Mouse (Mus musculus): Measurements from ENCODE around the gene Kat8. TPM values are rescaled to one million over a fixed set of nuclear protein-coding genes. Genes with fewer than 3 reads are reported as not detected.

Gene Kat8
- polyA plus RNA-seq, 1 experiment: 8.3 TPM

DNA sequence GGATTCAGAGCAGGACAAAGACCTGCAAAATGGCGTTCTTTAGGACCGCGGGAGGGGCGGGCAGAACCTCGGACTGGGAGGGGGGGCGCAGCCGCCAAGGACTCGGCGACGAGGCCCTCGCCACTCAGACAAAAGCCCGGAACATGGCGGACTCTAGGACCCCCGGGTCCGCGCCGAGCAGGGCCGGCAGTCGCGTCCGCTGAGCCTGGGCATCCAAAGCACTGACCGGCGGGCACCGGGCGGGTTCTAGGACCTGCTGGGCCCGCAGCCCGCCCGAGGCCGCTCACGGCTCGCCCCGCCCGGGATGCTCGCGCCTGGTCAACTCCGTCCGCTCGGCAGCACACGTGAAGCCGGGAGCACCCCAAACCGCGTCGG lies 36.7 kb upstream of the Kat8 start:
- Histone ChIP-seq H3K27ac (ENCODE audit: insufficient read depth, low read depth, low read length) (peak overlapping the region; percentile 78), H3K4me3 (ENCODE audit: low read depth, low read length) (peak overlapping the region; percentile 77), H3K4me1 (ENCODE audit: control insufficient read depth, insufficient read depth, insufficient read length, low read length) (peaks cover 2% of the 10 kb centered on the region), H3K27me3 (ENCODE audit: control insufficient read depth, insufficient read depth, low read length) (no peaks in the 10 kb centered on the region), H3K36me3 (ENCODE audit: control insufficient read depth, insufficient read depth, low read length) (peaks cover 21% of the 10 kb centered on the region)
- no peak for TF ChIP-seq POLR2A (IDR thresholded peaks at IDR 0.05; ENCODE audit: low read depth, low read length)
- TF ChIP-seq CTCF (IDR thresholded peaks at IDR 0.05; ENCODE audit: extremely low read depth, insufficient read length, insufficient replicate concordance, low read depth, low read length): no peak
- WGBS: under 1% methylated on average over 43 of the region's 43 CpGs

DNA sequence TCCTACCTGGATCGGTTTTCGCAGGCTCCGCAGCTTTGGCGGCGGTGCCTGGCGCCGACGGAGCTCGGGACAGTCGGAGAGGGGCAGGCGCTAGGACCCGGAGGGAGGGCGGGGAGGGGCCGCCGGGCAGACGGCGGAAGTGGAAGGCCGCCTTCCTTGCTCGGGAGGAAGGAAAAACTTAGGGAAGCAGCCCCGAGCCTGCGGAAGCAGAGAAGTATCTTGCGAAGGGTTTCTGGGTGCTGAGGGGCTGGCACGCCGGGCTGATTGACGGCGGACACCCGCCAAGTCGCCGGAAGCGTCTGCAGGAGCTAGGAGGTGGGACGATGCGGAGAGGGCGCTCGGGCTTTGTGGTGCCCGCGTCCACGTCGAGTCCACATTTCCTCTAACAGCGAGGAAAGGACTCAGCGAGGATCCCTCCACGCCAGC lies 36.3 kb upstream of the Kat8 start, which contains the start of gene Zfp646:
TSS of gene Zfp646 (plus strand) at position 181 of the 426 bp plus-strand sequence.
- peak within 1 kb of the TSS; percentile 77 for H3K4me3 ChIP-seq (ENCODE audit: low read depth, low read length)
- under 1% methylated on average over 41 of the region's 41 CpGs for WGBS
- peaks cover 25% of the 10 kb centered on the region for H3K36me3 ChIP-seq (ENCODE audit: control insufficient read depth, insufficient read depth, low read length)
- peak within 1 kb of the TSS; percentile 85 for H3K27ac ChIP-seq (ENCODE audit: insufficient read depth, low read depth, low read length)
- H3K27me3 ChIP-seq (ENCODE audit: control insufficient read depth, insufficient read depth, low read length): no peaks in the 10 kb centered on the region
- TF ChIP-seq POLR2A (IDR thresholded peaks at IDR 0.05; ENCODE audit: low read depth, low read length): no peak; the same call in 1 of the 2 replicates
- TF ChIP-seq CTCF (IDR thresholded peaks at IDR 0.05; ENCODE audit: extremely low read depth, insufficient read length, insufficient replicate concordance, low read depth, low read length): no peak
- H3K4me1 ChIP-seq (ENCODE audit: control insufficient read depth, insufficient read depth, insufficient read length, low read length): peaks cover 2% of the 10 kb centered on the region

DNA sequence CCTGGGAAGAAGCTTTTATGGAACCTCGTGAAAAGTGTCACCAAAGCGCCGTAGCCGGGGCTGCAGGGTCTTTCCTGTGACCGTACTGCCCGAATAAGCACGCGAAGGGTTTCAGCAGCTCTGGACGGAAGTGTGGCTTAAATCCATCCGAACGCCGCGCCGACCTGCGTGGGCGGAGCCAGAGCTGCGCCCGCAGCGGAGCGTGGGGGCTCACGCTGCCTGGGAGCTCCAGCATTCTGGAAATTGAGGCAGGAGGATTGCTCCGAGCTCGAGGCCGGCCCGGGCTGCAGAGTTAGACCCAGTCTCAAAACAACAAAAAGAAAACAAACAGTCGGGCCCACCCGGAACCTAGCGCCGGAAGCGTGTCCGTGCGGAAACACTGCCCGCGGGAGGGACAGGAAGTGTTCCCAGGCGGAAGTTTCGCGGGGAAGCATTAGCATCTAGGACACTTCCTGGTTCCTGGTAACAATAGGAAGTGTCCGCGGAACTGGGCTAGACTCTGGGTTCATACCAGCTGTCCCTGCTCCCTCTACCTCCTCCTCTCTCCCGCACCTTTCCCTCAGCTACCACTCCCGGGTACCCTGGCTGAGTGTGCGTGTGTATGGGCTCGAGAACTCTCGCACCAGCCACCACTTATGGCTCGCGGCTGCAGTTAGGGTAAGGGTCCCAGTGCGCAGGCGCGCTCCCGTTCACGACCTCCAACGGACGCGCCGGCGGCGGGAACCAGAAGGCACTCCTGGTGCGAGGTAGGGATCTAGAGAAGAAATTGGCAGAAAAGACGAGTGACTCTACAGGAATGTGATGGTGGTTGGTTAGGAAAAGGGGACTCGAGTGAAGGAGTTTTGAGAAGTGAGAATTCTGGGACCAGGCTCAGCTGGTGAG lies 35.6 kb upstream of the Kat8 start, which contains the start of gene Zfp668:
TSS of gene Zfp668 (minus strand) at position 362 of the 882 bp plus-strand sequence.
- Histone ChIP-seq H3K4me3 (ENCODE audit: low read depth, low read length) (peak within 1 kb of the TSS; percentile 77), H3K27ac (ENCODE audit: insufficient read depth, low read depth, low read length) (peak within 1 kb of the TSS; percentile 85), H3K27me3 (ENCODE audit: control insufficient read depth, insufficient read depth, low read length) (no peaks in the 10 kb centered on the region), H3K36me3 (ENCODE audit: control insufficient read depth, insufficient read depth, low read length) (peaks cover 32% of the 10 kb centered on the region), H3K4me1 (ENCODE audit: control insufficient read depth, insufficient read depth, insufficient read length, low read length) (peaks cover 2% of the 10 kb centered on the region)
- TF ChIP-seq POLR2A (IDR thresholded peaks at IDR 0.05; ENCODE audit: low read depth, low read length): peak; percentile 22; the same call in 1 of the 2 replicates
- no peak for TF ChIP-seq CTCF (IDR thresholded peaks at IDR 0.05; ENCODE audit: extremely low read depth, insufficient read length, insufficient replicate concordance, low read depth, low read length)
- WGBS: under 1% methylated on average over 60 of the region's 60 CpGs

DNA sequence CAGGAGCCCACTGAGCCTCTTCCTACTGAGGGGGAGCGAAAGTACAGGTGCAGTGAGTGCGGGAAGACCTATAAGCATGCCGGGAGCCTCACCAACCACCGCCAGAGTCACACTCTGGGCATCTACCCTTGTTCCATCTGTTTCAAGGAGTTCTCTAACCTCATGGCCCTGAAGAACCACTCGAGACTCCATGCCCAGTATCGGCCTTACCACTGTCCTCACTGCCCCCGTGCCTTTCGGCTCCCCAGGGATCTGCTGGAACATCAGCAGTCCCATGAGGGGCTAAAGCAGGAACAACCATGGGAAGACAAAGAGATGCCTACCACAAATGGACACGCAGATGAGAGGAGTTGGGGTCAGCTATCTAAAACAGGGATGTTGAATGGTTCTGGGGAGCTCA lies 33.0 kb upstream of the Kat8 start:
- no peak overlapping the region for H3K4me3 ChIP-seq (ENCODE audit: low read depth, low read length)
- H3K36me3 ChIP-seq (ENCODE audit: control insufficient read depth, insufficient read depth, low read length): peaks cover 57% of the 10 kb centered on the region
- H3K27me3 ChIP-seq (ENCODE audit: control insufficient read depth, insufficient read depth, low read length): no peaks in the 10 kb centered on the region
- 97% methylated on average over 9 of the region's 9 CpGs for WGBS
- peaks cover 7% of the 10 kb centered on the region for H3K4me1 ChIP-seq (ENCODE audit: control insufficient read depth, insufficient read depth, insufficient read length, low read length)
- no peak overlapping the region for H3K27ac ChIP-seq (ENCODE audit: insufficient read depth, low read depth, low read length)
- no peak for TF ChIP-seq CTCF (IDR thresholded peaks at IDR 0.05; ENCODE audit: extremely low read depth, insufficient read length, insufficient replicate concordance, low read depth, low read length)
- no peak for TF ChIP-seq POLR2A (IDR thresholded peaks at IDR 0.05; ENCODE audit: low read depth, low read length)

DNA sequence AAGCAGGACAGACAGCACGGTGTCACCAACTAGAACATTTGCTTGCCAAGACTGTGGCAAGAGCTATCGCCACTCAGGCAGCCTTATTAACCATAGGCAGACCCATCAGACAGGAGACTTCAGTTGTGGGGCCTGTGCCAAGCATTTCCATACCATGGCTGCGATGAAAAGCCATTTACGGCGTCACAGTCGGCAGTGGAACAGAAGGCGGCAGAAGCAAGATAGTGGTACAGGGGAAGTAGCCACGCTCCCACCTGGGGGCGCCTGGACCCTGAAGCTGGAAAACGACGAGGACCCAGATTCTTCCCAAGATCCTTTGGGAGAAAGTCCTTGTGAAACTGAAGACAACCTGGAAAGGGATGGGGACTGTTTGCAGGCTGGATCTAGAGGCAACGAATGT lies 31.9 kb upstream of the Kat8 start:
- TF ChIP-seq POLR2A (IDR thresholded peaks at IDR 0.05; ENCODE audit: low read depth, low read length) (no peak), CTCF (IDR thresholded peaks at IDR 0.05; ENCODE audit: extremely low read depth, insufficient read length, insufficient replicate concordance, low read depth, low read length) (no peak)
- Histone ChIP-seq H3K4me1 (ENCODE audit: control insufficient read depth, insufficient read depth, insufficient read length, low read length) (peaks cover 7% of the 10 kb centered on the region), H3K27me3 (ENCODE audit: control insufficient read depth, insufficient read depth, low read length) (no peaks in the 10 kb centered on the region), H3K27ac (ENCODE audit: insufficient read depth, low read depth, low read length) (no peak overlapping the region), H3K36me3 (ENCODE audit: control insufficient read depth, insufficient read depth, low read length) (peaks cover 66% of the 10 kb centered on the region), H3K4me3 (ENCODE audit: low read depth, low read length) (no peak overlapping the region)
- WGBS: 78% methylated on average over 12 of the region's 12 CpGs

DNA sequence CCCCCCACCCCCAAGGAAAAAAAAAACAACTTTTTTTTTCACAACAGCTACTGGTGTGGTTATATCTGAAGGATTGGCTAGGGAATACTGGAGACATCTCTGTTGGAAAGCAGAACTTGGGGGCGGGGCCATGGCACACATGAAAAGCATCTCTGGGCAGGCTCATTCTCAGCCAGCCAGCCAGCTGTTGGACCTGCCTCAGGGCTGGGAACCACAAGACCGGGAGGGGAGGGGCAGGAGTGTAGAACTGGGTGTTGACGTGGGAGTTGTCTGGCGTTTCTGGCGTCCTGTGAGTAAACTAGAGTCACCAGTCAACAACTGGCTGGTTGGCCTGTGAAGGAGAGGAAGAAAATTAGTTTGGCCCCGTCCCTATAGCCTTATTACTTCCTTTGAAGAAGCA lies 26.4 kb upstream of the Kat8 start:
- Histone ChIP-seq H3K36me3 (ENCODE audit: control insufficient read depth, insufficient read depth, low read length) (peaks cover 79% of the 10 kb centered on the region), H3K27me3 (ENCODE audit: control insufficient read depth, insufficient read depth, low read length) (no peaks in the 10 kb centered on the region), H3K27ac (ENCODE audit: insufficient read depth, low read depth, low read length) (no peak overlapping the region), H3K4me1 (ENCODE audit: control insufficient read depth, insufficient read depth, insufficient read length, low read length) (peaks cover 4% of the 10 kb centered on the region), H3K4me3 (ENCODE audit: low read depth, low read length) (no peak overlapping the region)
- WGBS: 34% methylated on average over 6 of the region's 6 CpGs
- TF ChIP-seq POLR2A (IDR thresholded peaks at IDR 0.05; ENCODE audit: low read depth, low read length) (no peak), CTCF (IDR thresholded peaks at IDR 0.05; ENCODE audit: extremely low read depth, insufficient read length, insufficient replicate concordance, low read depth, low read length) (no peak)

DNA sequence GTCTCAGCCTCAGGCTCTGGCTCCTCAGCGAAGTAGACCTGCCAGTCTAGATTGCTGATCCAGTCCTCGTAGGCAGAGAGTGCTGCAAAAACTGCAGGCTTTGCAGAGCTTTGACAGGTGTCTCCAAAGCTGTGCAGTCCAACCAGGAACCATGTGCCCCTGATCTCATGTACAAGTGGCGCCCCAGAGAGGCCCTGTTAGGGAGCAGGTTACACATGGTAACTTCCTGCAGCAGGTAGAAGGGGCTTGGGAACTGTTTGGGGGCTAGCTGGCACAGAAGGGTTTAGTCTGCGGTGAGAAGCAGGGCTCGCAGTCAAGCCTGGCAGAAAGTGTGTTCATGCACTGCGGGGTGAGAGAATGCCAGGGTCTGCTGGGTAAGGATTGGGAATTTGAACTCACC lies 25.8 kb upstream of the Kat8 start:
- H3K4me1 ChIP-seq (ENCODE audit: control insufficient read depth, insufficient read depth, insufficient read length, low read length): peaks cover 4% of the 10 kb centered on the region
- TF ChIP-seq CTCF (IDR thresholded peaks at IDR 0.05; ENCODE audit: extremely low read depth, insufficient read length, insufficient replicate concordance, low read depth, low read length) (no peak), POLR2A (IDR thresholded peaks at IDR 0.05; ENCODE audit: low read depth, low read length) (no peak)
- peaks cover 73% of the 10 kb centered on the region for H3K36me3 ChIP-seq (ENCODE audit: control insufficient read depth, insufficient read depth, low read length)
- 90% methylated on average over 6 of the region's 6 CpGs for WGBS
- H3K4me3 ChIP-seq (ENCODE audit: low read depth, low read length): no peak overlapping the region
- H3K27me3 ChIP-seq (ENCODE audit: control insufficient read depth, insufficient read depth, low read length): no peaks in the 10 kb centered on the region
- H3K27ac ChIP-seq (ENCODE audit: insufficient read depth, low read depth, low read length): no peak overlapping the region
